Mouse (Mus musculus) embryonic fibroblast, embryonic 13.5 days (primary cell): ENCODE measurements at regions not wholly inside any gene's neighbourhood (a gene's known extent, or its start where the extent isn't known, plus 50 kb on each side); places are given as distances from the start of the nearest gene placed in this dataset.

Experiments used
- CTCF ChIP-seq: IDR thresholded peaks from 2 replicates; pipeline ENCODE4 v1.5.1; 2011; ENCODE audit warnings: mild to moderate bottlenecking, control low read depth, low read length, moderate library complexity, borderline replicate concordance; ENCODE audit not compliant: insufficient read depth
- POLR2A ChIP-seq: IDR thresholded peaks from 2 replicates; pipeline ENCODE4 v1.6.1; 2011; ENCODE audit warnings: low read depth, mild to moderate bottlenecking, control low read depth, low read length, moderate library complexity

GRCm38 (mm10) chr14:21904498-21905395 lies 56.0 kb upstream of the Comtd1 start:
- TF ChIP-seq POLR2A: no peak
- no peak for TF ChIP-seq CTCF
